Mouse (Mus musculus) duodenum, adult 2 months (tissue): Measurements from ENCODE around the gene Lama4. TPM values are rescaled to one million over a fixed set of nuclear protein-coding genes. Genes with fewer than 3 reads are reported as not detected.

Source experiments
- polyA plus RNA-seq: library from polyadenylated mRNA; depleted of rRNA; stranded (reverse); fragments of >200 nt; gene quantifications from 2 replicates; pipeline ENCODE4 v1.2.3, GENCODE M21; 2012; ENCODE audit warnings: low replicate concordance; rRNA removed

The Lama4 gene
- 10.4 and 11.9 TPM in 2 replicates for polyA plus RNA-seq

GRCm38 (mm10) chr10:38965075-38965781, at the start of gene Lama4:
TSS of gene Lama4 (plus strand) at chr10:38965515.

GRCm38 (mm10) chr10:39133462-39134310, 168.4 kb downstream of the Lama4 start, which contains the start of the genes Fam229b and Tube1:
TSS of gene Fam229b (minus strand) at chr10:39133914.
TSS of gene Tube1 (plus strand) at chr10:39133976.

Other genes starting within 250 kb of the Lama4 start
- gene Rfpl4b, start 143.7 kb upstream of the Lama4 start, polyA plus RNA-seq, result not detected in 2 replicates
- not detected in 2 replicates for gene Fam229b, start 168.4 kb downstream of the Lama4 start, polyA plus RNA-seq
- gene Tube1, start 168.5 kb downstream of the Lama4 start, polyA plus RNA-seq, result 0.34 and 0.50 TPM in 2 replicates
- 0.08 TPM in 1 of 2 replicates, not detected in the other for gene Ccn6, start 198.3 kb downstream of the Lama4 start, polyA plus RNA-seq